Mouse (Mus musculus): Measurements from ENCODE around the gene F2. TPM values are rescaled to one million over a fixed set of nuclear protein-coding genes. Genes with fewer than 3 reads are reported as not detected.

The F2 gene
- total RNA-seq (2021), result under 1 TPM; 0.14 to 0.31 TPM

DNA sequence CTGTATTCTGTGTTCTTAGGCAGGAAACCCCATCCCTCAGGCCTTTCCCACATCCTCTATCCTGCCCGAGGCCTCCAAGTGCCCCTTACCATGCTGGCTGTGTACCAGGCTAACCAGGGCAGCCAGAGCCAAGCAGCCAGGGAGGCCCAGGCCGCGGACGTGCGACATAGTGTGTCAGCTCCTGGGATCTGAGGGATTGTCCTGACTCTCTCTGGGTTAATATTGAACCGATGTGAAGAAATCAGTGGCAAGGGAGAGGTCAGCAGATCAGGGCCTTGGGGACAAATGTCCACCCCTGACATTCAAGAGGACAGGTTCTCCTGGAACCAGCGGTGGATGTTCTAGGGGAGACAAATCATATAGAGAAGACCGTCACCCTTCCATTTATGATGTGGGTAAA, at the start of gene F2:
Gene F2 (minus strand): TSS at position 186 of the 400 bp plus-strand sequence.
- no peak for DNase-seq

DNA sequence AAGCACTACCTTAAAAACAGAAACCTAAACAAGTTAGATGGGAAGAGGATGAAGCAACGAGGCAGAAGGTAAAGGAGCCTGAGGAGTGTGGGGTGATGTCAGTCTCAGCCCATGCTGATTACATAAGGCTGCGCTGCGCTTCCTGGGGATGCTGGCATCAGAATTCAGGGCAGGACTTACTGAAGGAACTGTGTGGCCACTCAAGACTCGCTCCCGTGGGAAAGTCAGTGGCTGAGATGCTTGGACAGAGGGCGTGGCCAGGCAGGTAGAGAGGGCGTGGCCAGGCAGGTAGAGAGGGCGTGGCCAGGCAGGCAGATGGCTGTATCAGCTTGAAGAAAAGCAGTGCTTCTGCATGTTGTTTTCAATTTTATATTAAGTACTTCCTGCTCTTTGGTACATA, 47.7 kb upstream of the F2 start:
- no peak for DNase-seq

DNA sequence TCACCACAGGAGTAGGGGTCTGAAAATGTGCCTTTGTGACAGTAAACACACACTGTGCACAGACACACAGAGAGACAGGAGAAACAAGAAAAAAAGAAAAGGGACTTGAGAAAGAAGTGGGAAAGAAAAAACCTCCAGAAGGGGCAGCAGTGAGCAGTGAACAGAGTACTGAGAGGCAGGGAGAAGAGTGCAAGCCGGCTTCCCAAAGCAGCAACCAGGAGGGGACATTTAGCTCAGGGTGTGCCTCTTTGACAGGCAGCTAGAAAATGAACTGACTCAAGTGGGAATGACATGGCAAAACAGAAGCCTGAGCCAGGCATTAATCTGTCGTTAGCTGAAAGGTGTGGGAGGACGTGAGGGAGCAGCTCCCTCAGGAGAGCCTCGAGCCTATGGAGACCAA, 46.6 kb upstream of the F2 start:
- peak; percentile 77 for DNase-seq

DNA sequence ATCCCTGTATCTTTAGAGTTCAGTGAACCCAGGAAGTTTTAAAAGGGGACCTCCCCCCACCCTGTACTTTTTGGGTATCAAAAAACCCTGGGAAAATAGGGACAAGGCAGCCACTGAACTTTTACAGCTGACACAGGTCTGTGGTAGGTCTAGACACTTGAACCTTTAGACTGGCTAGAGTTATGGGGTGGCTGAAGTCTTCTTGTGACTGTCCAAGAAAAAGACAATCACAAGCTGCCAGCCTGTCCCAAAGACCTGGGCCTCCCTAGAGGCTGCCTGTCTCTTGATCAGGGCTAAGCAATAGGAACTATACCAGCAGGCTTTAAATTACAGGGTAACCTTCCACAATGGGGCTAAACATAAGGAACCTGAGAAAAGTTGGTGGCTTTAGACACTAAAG, 40.7 kb upstream of the F2 start:
- DNase-seq, result no peak

DNA sequence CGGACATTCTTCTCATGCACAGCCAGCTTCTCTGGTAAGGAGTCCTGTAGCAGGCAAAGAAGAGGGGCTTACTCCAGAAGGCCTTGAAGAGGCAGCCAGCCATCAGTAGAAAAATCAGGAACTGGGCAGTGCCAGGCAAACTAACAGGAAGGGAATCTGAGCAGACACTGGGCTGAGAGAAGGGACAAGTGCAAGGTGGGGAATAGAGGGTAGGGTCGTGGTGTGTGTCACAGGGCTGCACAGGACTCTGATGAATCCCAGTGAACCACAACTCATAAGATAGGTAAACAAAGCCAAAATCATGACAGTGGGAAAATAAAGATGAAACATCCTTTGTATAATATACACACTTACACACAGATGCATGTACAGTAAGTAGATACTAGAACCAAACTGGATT, 40.2 kb upstream of the F2 start:
- no peak for DNase-seq

DNA sequence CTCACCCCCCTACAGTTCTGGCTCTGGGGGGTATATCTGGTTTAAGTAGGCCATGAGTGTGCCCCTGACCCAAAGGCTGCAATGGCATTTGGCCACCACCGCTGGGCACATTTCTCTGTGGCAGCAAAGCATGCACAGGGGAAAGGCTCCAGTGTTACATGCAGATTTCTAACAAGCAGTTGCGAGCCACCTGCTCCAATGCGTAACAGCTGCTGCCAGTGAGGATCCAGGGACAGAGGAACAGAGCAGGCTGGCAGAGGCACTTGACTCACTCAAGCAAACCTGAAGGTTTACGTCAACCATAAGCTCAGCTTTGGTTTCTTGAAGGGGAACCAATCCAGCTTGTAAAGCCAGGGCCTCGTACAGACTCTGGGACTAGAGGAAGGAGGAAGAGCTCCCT, 38.7 kb upstream of the F2 start:
- DNase-seq, result no peak

DNA sequence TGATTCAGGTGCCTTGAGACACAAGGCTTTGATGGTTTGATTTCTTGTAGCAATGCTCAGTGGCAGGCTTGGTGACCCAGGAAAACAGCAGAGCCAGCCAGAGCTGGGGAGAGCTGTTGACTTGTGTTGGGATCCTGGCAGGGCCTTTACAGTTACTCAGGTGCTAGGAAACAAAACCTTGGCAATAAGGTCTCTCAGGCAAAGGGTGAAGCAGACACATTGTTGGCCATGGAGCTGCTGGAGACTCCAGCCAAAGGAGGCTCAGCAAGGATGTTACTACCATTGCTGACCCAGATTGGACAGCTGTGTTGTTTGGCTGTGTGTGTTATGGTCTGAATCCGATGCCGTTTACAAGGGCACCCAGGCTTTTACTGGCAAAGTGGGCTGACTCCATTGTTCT, 37.4 kb upstream of the F2 start:
- no peak for DNase-seq

DNA sequence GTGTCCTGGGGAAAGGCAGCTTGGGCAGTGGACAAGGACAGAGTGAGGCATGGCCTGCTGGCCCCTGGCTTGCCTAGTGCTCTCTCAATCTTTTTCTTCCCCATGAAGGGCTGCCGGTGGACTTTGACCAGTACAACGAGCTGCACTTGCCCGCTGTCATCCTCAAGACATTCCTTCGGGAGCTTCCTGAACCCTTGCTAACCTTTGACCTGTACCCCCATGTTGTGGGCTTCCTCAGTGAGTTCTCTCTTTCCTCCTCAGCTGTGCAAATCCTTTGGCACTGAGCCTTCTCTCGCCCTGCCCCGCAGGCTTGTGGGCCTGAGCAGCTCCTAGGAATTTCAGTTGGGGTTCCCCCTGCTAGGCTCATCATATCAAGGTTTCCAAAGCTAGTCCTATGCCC, 33.8 kb upstream of the F2 start:
- no peak for DNase-seq

DNA sequence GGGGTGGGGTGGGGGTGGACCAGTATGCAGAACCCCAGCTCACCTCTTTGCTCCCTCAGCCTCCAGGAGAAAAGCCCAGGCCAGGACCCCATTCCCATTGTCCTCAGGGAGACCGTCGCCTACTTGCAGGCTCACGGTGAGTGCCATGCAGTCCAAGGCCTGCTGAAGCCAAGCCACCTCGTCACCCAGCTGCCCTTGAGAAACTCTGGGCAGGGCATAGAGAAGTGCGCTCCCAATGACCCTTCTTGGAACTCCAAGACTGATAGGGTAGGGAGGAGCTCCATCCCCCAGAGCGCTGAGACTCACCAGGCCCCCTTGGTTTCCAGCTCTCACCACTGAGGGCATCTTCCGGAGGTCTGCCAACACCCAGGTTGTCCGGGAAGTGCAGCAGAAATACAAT, 33.1 kb upstream of the F2 start:
- DNase-seq, result no peak

DNA sequence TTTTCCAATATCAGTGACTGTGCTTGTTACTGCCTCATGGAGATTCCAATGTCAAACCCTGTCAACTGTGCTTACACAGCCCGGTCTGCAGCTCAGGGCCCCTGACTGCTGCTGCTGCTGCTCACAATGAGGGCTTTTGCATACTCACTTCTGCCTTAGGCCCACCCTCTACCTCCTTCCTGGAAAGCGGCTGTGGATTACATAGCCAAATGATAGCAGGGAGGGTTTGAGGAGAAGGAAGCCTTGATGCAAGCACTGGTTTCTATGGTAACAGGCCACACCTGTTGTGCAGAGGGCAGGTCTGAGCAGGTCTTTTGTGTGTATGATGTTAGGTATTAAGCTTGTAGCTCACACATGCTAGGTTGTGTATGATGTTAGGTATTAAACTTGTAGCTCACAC, 31.5 kb upstream of the F2 start:
- no peak for DNase-seq

DNA sequence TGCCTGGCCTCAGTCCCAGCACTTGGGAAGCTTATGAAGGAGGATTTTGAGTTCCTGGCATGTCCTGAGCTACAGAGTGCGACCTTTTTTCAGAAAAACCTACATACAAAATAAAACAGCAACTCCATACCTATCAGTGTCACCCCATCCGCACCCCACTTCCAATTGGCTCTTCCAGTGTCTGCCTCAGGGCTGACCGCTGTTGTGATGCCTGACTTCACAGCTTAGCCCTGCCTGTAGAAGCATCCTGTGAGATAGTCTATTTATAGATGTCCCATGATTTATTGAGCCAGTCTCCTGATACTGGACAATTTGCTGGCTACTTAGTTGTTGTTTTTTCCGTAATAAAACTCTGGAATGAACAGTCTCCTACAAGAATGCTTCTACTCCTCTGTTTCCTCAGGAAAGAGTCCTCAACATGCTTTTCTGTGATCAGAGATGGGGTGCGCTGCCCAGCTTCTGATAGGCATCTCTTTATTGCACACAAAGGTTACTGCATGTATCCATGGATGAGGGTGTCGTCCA, 30.2 kb upstream of the F2 start:
- no peak for DNase-seq

DNA sequence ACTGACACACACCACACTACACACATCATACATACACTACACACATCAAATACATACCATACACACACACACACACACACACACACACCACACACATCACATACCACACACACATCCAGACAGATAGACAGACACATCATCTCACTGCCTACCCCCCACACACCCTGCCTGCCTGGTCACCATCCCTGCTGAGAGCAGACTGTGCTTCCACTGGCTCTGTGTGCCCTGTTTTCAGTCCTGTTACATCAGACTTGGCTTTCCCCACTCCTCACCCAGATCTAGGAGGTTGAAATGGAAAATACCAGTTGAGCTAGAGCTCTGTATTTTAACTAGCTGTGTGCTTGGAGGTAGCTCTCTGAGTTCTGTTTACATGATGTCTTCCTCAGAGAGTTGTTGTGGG, 28.6 kb upstream of the F2 start:
- no peak for DNase-seq

DNA sequence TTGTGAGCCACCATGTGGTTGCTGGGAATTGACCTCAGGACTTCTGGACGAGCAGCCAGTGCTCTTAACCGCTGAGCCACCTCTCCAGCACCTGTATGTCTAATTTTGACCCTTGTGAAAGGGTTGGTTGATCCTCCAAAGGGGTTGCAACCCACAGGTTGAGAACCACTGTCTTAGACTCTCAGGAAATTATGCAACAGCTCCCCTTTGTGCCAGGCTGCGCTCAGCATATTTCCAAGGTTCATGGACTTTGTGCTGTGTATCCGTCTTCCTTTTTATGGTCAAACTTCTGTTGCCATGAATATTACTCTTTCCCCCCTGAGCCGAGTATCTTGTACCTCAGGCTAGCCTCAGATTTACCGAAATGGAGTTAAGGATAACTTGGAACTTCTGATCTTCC, 24.8 kb upstream of the F2 start:
- no peak for DNase-seq

DNA sequence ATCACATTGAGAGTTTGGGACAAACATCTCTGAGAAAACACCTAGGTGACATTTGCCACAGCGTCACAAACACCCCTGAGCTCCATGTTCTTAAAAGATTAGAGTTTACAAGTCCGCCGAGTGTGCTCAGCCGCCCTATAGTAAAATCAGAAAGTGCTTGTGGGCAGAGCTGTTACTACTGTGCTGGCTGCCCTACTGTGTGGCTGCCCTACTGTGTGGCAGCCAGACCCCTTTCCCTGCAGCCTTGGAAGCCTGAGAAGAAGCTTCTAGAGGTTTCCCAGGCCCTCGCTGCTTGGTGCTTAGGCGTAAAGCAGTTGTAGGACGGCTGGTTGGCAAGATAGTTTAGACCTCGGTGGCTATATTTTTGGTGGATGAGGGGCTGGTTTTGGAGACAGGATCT, 23.4 kb upstream of the F2 start:
- DNase-seq, result no peak

DNA sequence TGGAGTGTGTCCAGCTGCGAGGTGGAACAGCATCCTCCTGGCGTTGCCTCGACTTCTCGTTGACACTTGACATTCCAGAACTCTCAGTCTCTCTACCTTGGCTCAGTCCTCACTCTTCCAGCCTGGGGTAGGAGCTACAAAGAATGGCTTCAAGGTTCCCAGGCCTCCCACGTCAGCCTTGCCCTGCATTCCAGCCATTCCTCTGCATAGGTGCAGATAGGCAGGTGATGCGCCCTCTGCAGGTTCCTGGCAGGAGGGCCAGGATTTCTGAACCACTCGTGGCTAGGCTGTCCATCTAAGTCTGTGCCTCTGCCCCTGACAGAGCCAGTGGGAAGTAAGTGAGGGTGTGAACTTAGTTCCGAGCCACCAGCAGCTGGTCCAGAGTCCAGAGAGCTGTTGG, 20.6 kb upstream of the F2 start:
- DNase-seq, result no peak

DNA sequence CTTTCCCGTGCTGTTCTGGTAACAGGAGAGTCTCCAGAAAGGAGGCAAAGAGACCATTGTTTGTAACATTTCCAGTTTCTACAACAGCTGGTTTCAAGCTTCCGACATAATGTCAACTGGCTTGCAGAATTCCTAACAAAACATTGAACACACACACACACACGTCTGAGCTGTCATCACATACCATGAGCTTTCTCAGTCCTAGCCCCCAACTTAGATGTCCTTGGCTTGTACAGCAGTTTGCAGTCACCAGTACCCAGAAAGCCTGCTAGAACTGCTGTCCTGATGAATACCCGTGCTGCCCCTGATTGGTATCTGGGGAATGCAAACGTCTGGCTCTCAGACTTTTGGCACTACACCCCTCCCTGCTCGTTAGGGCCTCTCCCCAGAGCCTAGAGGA, 19.6 kb upstream of the F2 start:
- no peak for DNase-seq

DNA sequence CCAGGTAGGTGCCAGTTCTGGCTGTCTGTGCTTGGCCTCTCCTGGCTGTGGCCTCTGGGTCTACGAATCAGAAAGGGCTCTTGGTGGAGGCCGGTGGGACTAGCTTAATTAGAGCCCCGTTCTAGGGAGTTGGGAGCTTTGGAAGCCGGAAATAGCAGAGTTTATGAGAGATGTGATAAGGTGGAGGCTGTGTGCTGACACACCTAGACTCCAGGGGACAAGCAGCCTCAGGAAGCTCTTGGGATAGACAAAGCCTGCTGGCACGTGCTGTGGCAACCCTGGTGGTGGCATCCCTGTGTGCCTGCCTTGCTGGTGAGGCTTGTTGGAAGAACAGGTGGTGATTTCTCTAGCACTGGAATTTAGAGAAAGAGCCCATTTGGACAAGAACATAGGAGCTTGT, 19.2 kb upstream of the F2 start:
- no peak for DNase-seq

DNA sequence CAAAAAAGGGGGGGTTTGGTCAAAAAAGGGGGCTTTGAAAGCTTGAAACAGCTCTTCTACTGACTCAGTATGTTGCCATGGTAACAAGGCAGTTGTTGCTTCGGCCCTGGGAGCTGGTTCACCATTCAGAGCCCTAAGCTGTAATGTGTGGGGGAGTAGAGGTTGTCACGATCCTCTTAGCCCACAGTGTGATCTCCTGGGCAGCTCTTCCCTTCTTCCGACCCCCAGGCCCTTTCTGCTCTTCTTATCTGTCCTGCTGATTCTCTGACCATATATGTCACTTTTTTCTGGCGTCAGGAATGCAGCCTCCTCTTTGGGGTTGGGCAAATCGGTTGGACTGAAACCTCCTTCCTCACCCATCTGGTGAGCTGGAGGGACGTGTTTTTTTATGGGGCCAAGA, 16.6 kb upstream of the F2 start:
- DNase-seq, result no peak

DNA sequence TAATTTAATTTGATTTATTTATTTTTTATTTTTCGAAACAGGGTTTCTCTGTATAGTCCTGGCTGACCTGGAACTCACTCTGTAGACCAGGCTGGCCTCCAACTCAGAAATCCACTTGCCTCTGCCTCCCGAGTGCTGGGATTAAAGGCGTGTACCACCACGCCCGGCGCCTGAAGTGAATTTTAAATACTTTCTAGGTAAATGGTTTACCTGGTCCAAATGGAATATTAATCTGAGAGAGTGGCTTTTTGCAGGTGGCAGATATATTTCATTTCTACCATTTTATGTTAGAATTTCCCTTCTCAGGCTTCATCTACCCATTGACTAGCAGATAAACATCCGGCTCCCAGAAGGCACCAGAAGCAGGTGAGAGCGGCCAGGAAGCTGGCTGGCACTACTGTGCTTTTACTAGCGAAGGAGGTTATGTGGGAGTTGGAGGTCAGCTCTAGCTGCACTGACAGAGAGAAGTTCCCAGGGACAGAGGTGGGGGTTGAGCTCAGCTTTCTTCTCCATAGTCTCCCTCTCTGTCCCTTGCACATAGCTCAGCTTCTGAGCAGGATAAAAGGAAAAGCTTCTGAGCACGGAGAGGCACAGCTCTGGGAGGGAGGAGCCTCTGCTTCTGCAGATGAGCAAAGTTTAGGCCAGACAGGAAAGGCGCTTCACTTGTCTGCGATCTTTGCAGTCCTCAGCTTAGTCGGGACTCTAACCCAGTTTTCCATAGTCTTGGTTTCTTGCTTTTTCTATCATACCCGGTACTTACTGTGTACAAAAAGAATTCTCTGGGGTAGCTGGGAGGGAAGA, 15.4 kb upstream of the F2 start:
- DNase-seq, result no peak

DNA sequence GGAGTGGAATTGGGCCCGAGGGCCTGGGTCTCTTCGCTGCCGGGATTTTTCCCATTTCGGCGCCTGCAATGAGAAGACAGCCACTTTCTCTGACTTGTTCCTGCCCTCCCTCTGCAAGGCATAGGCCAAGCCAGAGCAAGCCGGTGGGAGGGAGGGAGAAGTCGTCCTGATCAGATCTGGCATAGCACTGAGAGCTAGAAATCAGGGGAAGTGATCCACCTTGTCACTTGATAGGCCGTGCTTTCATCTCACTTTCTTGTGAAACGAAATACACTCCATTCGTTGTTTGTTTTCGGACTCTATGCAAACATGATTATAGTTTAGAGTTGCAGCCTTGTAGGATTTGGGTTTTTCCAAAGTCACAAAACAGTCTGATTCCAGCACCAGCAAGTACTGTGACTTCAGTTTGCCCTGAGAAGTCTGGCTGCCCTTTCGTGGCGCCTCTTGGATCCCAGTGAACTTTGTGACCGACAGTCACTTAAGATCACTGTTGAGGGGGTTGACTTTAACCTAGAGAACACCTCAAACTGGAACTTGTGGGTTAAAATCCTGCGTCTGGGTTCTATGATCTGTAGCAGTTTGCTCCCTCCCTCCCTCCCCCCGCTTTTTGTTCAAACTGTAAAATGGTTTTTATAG, 14.3 kb upstream of the F2 start:
- no peak for DNase-seq

DNA sequence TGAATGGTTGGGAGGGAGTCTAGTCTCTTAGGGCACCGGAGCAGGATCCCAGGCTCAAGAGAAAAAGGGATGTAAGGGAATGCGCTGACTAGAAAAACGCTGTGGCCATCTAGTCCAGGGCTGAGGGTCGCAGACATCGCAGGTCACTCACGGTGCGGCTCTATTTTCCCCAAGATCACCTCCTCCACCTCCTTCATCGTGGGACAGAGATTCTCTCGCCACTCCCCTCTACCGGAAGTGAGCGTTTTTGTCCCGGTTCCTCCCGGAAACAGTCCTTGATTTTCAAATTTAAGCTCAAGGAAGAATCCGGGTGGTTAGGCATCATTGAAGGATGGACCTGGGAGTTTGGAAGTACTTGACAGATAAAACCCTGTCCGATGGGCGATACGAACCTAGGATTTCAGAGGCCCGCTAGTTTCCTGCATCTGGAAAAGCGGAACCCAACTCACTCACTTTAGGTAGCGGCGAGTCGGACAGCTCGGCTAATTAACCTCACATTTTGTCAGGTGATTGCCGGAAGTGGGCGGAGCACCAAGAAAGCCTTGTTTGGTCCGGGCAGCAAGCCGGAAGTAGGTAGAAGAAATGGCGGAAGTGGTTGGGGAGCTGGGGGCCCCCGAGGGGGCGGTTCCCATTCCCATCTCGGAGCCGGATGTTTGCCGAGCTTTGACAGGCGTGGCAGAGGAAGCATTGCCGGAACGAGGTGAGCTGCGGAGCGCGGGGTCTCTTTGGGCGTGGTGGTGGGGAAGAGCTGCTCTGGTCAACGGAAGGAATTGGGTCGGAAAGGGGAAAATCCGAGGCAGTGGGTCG, 13.5 kb upstream of the F2 start, which contains the start of the genes Zfp408 and Arhgap1:
Gene Zfp408 (minus strand): TSS at position 239 of the 807 bp plus-strand sequence.
Gene Arhgap1 (plus strand): TSS at position 308 of the 807 bp plus-strand sequence.
- peak; percentile 98 for DNase-seq

DNA sequence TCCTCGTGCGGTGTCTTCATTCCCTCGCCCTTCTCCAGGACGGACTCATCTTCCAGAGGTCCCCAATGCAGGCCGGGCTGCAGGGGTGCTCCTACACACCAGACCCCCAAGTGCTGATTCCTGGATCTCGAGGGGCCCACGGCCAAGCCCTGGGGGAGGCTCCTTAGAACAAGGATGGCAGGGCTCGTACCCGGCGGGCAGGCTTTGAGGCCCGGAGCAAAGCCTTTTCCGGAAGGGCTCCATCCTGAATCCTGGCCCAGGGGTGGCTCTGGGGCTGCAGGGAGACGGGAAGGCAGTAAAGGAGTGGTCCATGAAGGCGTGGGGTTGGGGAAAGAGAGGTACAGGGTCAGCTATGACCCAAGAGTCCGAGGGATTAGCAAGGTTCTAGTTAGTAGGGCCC, 12.9 kb upstream of the F2 start:
- DNase-seq, result no peak

DNA sequence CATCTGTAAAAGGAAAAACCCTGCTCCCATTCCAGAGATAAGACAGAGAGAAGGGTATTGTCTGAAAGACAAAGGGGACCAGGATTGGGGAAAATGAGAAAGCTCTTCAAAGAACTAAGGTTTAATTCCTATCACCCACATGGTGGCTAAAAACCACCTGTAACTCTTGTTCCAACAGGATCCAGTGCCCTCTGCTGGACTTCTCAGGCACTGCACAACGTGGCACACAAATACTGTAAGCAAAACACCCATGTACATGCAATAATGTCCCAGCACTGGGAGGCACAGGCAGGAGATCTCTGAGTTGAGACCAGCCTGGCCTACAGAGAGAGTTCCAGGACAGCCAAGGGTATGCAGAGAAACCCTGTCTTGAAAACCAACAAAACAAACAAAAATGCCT, 10.5 kb upstream of the F2 start:
- peak; percentile 59 for DNase-seq
